Comparison of ENCODE assay signal across 9 mouse cellular contexts in genomic region chr1:119484457-119484856, GRCm38 (mm10). TPM values are rescaled to one million over a fixed set of nuclear protein-coding genes. Genes with fewer than 3 reads are reported as not detected.
A peak's percentile ranks its signal among the peaks of the same experiment; 100 is the strongest.
DNase-seq lines count a peak whose midpoint lies in the region; ATAC-seq and TF ChIP-seq lines count a peak whose summit lies in the region.
"Had no signal": no experiment of that assay in that cellular context is flagged by ENCODE, and none has a peak within 500 bp of the region (broad histone marks: within the 10 kb centered on the region; RNA-seq: fewer than 3 reads in every experiment).

No protein-coding gene starts in this region.

- H3K9ac ChIP-seq in hindbrain, embryonic 16.5 days (ENCODE audit: low read depth, low read length) = no peak overlapping the region
- H3K9ac ChIP-seq in hindbrain, embryonic 13.5 days = no peak overlapping the region
- no peak overlapping the region for H3K9ac ChIP-seq in kidney, postnatal 0 days (ENCODE audit: low read depth, low read length)
- H3K9ac ChIP-seq: limb, embryonic 15.5 days had no signal

- no peak for TF ChIP-seq POLR2A in bone marrow, adult 2 months (IDR thresholded peaks at IDR 0.05; ENCODE audit: borderline replicate concordance, control insufficient read depth, low read depth, low read length)

- WGBS in hindbrain, embryonic 16.5 days = 65% methylated on average over 3 of the region's 3 CpGs
- WGBS in hindbrain, embryonic 13.5 days = 62% methylated on average over 3 of the region's 3 CpGs
- WGBS in bone marrow, adult 2 months = 74% methylated on average over 3 of the region's 3 CpGs
- WGBS in kidney, postnatal 0 days = 62% methylated on average over 3 of the region's 3 CpGs

- H3K9me3 ChIP-seq in hindbrain, embryonic 16.5 days (ENCODE audit: control insufficient read depth, low read length) = no peaks in the 10 kb centered on the region
- H3K9me3 ChIP-seq in hindbrain, embryonic 13.5 days = no peaks in the 10 kb centered on the region
- H3K9me3 ChIP-seq in E14TG2a.4 (ENCODE audit: low read length) = no peaks in the 10 kb centered on the region
- H3K9me3 ChIP-seq in kidney, postnatal 0 days (replicated peaks; ENCODE audit: low read length) = no peaks in the 10 kb centered on the region
- H3K9me3 ChIP-seq: limb, embryonic 15.5 days had no signal

- peaks cover 10% of the 10 kb centered on the region for H3K4me1 ChIP-seq in hindbrain, embryonic 16.5 days (ENCODE audit: control insufficient read depth, insufficient read depth, low read depth, low read length)
- H3K4me1 ChIP-seq in hindbrain, embryonic 13.5 days (replicated peaks) = peaks cover 17% of the 10 kb centered on the region
- peaks cover 58% of the 10 kb centered on the region for H3K4me1 ChIP-seq in E14TG2a.4 (replicated peaks; ENCODE audit: low read depth, low read length)
- H3K4me1 ChIP-seq in bone marrow, adult 2 months (ENCODE audit: control insufficient read depth, insufficient read depth, low read length) = no peaks in the 10 kb centered on the region; the same call in 1 of the 2 replicates
- no peaks in the 10 kb centered on the region; the same call in 1 of the 2 replicates for H3K4me1 ChIP-seq in kidney, postnatal 0 days (replicated peaks; ENCODE audit: insufficient read depth, low read length)

- peak; percentile 59 for TF ChIP-seq CTCF in E14TG2a.4 (conservative IDR thresholded peaks at IDR 0.05; ENCODE audit: low read length)
- peak; percentile 53; the same call in 1 of the 2 replicates for TF ChIP-seq CTCF in bone marrow, adult 2 months (IDR thresholded peaks at IDR 0.05; ENCODE audit: control insufficient read depth, insufficient read depth, low read length)
- TF ChIP-seq CTCF in kidney, postnatal 0 days (IDR thresholded peaks at IDR 0.05; ENCODE audit: low read depth) = peak; percentile 79

- H3K27ac ChIP-seq in hindbrain, embryonic 16.5 days (ENCODE audit: low read depth, low read length) = no peak overlapping the region
- H3K27ac ChIP-seq in hindbrain, embryonic 13.5 days = no peak overlapping the region
- H3K27ac ChIP-seq in bone marrow, adult 2 months (ENCODE audit: control insufficient read depth, insufficient read depth, low read depth, low read length, poor library complexity) = no peak overlapping the region
- H3K27ac ChIP-seq in kidney, postnatal 0 days = no peak overlapping the region
- H3K27ac ChIP-seq: limb, embryonic 15.5 days had no signal

- ATAC-seq in hindbrain, embryonic 16.5 days = peak; percentile 59; the same call in 1 of the 2 replicates
- ATAC-seq in hindbrain, embryonic 13.5 days (ENCODE audit: low FRiP score) = no peak
- no peak for ATAC-seq in kidney, postnatal 0 days (replicated peaks; ENCODE audit: low FRiP score, low read depth)

- no peaks in the 10 kb centered on the region for H3K36me3 ChIP-seq in hindbrain, embryonic 16.5 days (ENCODE audit: control insufficient read depth, insufficient read depth, low read length)
- H3K36me3 ChIP-seq in hindbrain, embryonic 13.5 days = peaks cover 8% of the 10 kb centered on the region
- H3K36me3 ChIP-seq in E14TG2a.4 (ENCODE audit: insufficient read depth, low read length) = peaks cover 5% of the 10 kb centered on the region
- no peaks in the 10 kb centered on the region for H3K36me3 ChIP-seq in kidney, postnatal 0 days (ENCODE audit: insufficient read depth, low read length)

- no peak overlapping the region for H3K4me2 ChIP-seq in hindbrain, embryonic 16.5 days (ENCODE audit: low read length)
- no peak overlapping the region for H3K4me2 ChIP-seq in hindbrain, embryonic 13.5 days
- no peak overlapping the region for H3K4me2 ChIP-seq in kidney, postnatal 0 days (ENCODE audit: low read length)
- H3K4me2 ChIP-seq: limb, embryonic 15.5 days had no signal

- no peak overlapping the region for H3K4me3 ChIP-seq in hindbrain, embryonic 16.5 days (ENCODE audit: low read length)
- no peak overlapping the region for H3K4me3 ChIP-seq in hindbrain, embryonic 13.5 days
- H3K4me3 ChIP-seq in E14TG2a.4 (replicated peaks; ENCODE audit: low read length) = no peak overlapping the region
- no peak overlapping the region for H3K4me3 ChIP-seq in bone marrow, adult 2 months (replicated peaks; ENCODE audit: control insufficient read depth, low read depth, low read length)
- H3K4me3 ChIP-seq in kidney, postnatal 0 days (replicated peaks; ENCODE audit: low read depth, low read length) = no peak overlapping the region
- H3K4me3 ChIP-seq: limb, embryonic 15.5 days had no signal

- no peaks in the 10 kb centered on the region for H3K27me3 ChIP-seq in hindbrain, embryonic 16.5 days (replicated peaks; ENCODE audit: control insufficient read depth, insufficient read depth, low read length)
- no peaks in the 10 kb centered on the region for H3K27me3 ChIP-seq in hindbrain, embryonic 13.5 days
- no peaks in the 10 kb centered on the region for H3K27me3 ChIP-seq in E14TG2a.4 (ENCODE audit: insufficient read depth, low read length)
- H3K27me3 ChIP-seq in kidney, postnatal 0 days (ENCODE audit: insufficient read depth, low read length) = no peaks in the 10 kb centered on the region
- H3K27me3 ChIP-seq: limb, embryonic 15.5 days had no signal

- peak; percentile 80 for DNase-seq in kidney, postnatal 0 days (ENCODE audit: low spot score)
- DNase-seq in naive thymus-derived CD4-positive, alpha-beta T cell, adult 2 months (ENCODE audit: low read depth) = peak; percentile 23
- no peak for DNase-seq in spleen, postnatal 10 days (ENCODE audit: low spot score in 2 of 2)
- no peak for DNase-seq in c-Kit-positive CD71-positive TER-119-positive erythroid progenitor cells, embryonic 14.5 days (ENCODE audit: low spot score)

RNA-seq across cellular contexts. Expression of gene Ralb, which starts 20.1 kb away (rescaled TPM):
- polyA plus RNA-seq in hindbrain, embryonic 16.5 days (2015; fragmentation: Nextera tagmentation; extraction: Ambion mirVana) = 72.4 and 73.1 TPM in 2 replicates
- 67.3 and 69.0 TPM in 2 replicates for polyA plus RNA-seq in hindbrain, embryonic 13.5 days (2015; fragmentation: Nextera tagmentation; extraction: Ambion mirVana)
- 12.6 and 30.3 TPM in 2 replicates for polyA plus RNA-seq in bone marrow, adult 2 months (2011; ENCODE audit: insufficient read depth, insufficient read length, low replicate concordance, missing spikeins)
- polyA plus RNA-seq in kidney, postnatal 0 days (2015; fragmentation: Nextera tagmentation; extraction: Ambion mirVana) = 129 and 141 TPM in 2 replicates

RNA-seq across cellular contexts. Expression of gene Tmem185b, which starts 41.5 kb away (rescaled TPM):
- 17.3 and 18.2 TPM in 2 replicates for polyA plus RNA-seq in hindbrain, embryonic 16.5 days (2015; fragmentation: Nextera tagmentation; extraction: Ambion mirVana)
- polyA plus RNA-seq in hindbrain, embryonic 13.5 days (2015; fragmentation: Nextera tagmentation; extraction: Ambion mirVana) = 19.5 and 20.5 TPM in 2 replicates
- polyA plus RNA-seq in bone marrow, adult 2 months (2011; ENCODE audit: insufficient read depth, insufficient read length, low replicate concordance, missing spikeins) = 5.1 and 9.9 TPM in 2 replicates
- 30.6 and 34.6 TPM in 2 replicates for polyA plus RNA-seq in kidney, postnatal 0 days (2015; fragmentation: Nextera tagmentation; extraction: Ambion mirVana)

Comparison
In these comparisons a context has a peak if more than half of its experiments do, and no peak if none do; other contexts are left out.
1. DNase-seq: peak in kidney, postnatal 0 days (single experiment) and naive thymus-derived CD4-positive, alpha-beta T cell, adult 2 months (single experiment); none in spleen, postnatal 10 days (0 of 2) and c-Kit-positive CD71-positive TER-119-positive erythroid progenitor cells, embryonic 14.5 days (single experiment).
2. Peak in every context shown above with its lines, with median percentiles within 50 percentile points of each other: CTCF ChIP-seq.